Mouse (Mus musculus) spleen, postnatal 14 days (tissue): ENCODE results near the gene Gm20662.
A peak's percentile ranks its signal among the peaks of the same experiment; 100 is the strongest.
"Not testable (repeated sequence)": the region's sequence is repeated elsewhere in the genome, so short reads cannot be mapped to it uniquely, and the experiment has no call there.

Experiments used
- DNase-seq, 2 experiments: peaks; one replicate each; pipeline ENCODE4 v3.0.0; 2021 to 2022; ENCODE audit warnings: low spot score in 2 of 2

Gene Gm20662

GRCm38 (mm10) chr9:108010385-108010784 lies 14.2 kb downstream of the Gm20662 start:
- DNase-seq = no peak

DNA sequence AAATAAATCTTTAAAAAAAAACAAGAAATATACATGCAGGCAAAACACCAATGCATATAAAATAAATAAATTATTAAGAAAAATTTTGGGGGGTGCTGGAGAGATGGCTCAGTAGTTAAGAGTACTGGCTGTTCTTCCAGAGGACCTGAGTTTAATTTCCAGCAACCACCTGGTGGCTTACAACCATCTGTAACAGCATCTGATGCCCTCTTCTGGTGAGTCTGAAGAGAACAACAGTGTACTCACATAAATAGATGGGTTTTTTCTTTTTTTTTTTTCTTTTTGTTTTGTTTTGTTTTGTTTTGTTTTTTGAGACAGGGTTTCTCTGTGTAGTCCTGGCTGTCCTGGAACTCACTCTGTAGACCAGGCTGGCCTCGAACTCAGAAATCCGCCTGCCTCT lies 17.4 kb downstream of the Gm20662 start:
- not testable (repeated sequence) for DNase-seq

DNA sequence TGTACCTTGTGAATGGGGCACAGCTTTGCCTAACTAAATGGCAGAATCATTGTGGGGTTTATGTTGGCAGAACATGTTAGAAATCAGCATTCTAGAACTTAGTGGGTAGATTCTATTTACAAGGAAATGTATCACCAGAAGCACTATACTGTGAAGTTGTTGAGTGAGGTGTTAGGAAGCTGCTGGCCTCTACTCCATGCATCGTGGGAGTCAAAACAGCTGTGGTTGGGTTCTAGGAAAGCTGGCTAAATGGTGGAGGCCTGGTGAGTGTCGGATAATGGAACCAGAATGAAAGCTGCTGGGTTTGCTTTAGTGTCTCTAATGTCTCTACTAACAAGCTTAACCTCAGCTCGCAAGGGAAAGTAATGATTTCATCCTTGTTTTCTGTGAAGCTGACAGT lies 21.0 kb downstream of the Gm20662 start:
- no peak for DNase-seq

GRCm38 (mm10) chr9:108020741-108021140 lies 24.6 kb downstream of the Gm20662 start:
- no peak for DNase-seq

DNA sequence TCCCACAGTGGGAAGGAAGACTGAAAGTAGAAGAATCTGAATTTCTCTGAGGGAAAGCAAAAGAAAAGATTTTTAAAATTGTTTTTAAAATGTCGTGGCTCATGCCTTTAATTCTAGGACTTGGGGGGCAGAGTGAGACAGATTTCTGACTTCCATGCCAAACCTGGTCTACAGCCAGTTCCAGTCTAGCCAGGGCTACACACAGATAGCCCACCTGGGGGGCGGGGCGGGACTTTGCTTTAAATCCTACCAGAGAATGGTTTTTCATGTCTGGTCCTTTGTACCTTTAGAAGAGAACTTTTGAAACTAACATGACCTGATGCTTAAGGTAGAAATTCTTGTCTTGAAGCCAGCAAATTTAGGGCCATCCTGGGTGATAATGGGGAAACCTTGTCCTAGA lies 27.1 kb downstream of the Gm20662 start:
- DNase-seq = no peak

GRCm38 (mm10) chr9:108026584-108026983 lies 30.4 kb downstream of the Gm20662 start:
- no peak for DNase-seq

GRCm38 (mm10) chr9:108027867-108028266 lies 31.7 kb downstream of the Gm20662 start:
- DNase-seq = no peak

- DNase-seq = no peak
These were observed 36.0 kb downstream of the Gm20662 start for GRCm38 (mm10) chr9:108032126-108032525.

- DNase-seq = no peak
These were observed 39.4 kb downstream of the Gm20662 start for GRCm38 (mm10) chr9:108035331-108036156.

DNA sequence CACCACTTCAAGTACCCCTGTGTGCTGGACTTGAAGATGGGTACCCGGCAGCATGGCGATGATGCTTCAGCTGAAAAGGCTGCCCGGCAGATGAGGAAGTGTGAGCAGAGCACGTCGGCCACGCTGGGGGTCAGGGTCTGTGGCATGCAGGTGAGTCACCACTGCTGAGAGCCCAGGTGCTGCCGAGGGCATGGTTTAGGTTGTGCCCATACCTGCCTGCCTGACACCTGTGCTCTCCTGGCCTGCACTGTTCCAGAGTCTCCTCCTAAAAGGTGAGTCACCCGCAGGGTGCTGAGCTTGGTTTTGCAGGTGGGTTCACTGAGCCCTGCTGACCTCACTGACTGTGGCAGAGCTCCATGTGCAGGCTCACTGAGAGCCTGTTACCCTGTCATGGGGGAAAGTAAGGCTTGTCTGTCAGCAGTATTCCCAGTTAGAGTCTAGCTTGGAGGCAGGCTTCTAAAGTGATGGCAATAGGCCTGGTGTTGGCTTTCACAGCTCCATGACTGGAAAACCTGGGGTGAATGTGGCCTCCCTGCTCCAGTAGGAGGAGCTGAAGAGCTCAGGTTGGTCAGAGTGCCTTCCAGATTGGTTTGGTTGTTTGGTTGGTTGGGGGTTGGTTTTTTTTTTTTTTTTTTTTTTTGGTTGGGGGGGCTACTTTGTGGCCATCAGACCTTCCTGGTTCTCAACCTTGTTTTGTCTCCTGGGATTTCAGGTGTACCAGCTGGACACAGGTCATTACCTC lies 48.8 kb downstream of the Gm20662 start:
- DNase-seq = no peak

DNA sequence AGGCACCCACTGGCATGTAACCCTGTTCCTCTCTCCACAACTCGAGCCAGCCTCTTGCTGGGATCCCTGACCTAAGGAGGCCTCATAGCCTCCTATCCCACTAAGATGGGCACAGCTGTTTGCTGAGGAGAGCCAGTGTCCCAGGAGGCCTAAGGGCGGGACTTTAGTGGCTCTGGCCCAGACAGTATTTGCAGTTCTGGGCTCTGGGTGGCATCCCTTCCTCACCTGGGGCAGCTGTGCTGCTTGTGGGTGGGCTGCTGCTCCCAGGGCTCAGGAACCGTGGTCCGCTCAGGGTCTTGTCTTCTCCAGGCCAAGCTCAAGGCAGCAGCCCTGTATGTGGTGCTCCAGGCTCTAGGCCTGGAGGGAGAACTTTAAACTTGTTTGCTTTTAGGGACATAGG lies 50.4 kb downstream of the Gm20662 start:
- DNase-seq = no peak

DNA sequence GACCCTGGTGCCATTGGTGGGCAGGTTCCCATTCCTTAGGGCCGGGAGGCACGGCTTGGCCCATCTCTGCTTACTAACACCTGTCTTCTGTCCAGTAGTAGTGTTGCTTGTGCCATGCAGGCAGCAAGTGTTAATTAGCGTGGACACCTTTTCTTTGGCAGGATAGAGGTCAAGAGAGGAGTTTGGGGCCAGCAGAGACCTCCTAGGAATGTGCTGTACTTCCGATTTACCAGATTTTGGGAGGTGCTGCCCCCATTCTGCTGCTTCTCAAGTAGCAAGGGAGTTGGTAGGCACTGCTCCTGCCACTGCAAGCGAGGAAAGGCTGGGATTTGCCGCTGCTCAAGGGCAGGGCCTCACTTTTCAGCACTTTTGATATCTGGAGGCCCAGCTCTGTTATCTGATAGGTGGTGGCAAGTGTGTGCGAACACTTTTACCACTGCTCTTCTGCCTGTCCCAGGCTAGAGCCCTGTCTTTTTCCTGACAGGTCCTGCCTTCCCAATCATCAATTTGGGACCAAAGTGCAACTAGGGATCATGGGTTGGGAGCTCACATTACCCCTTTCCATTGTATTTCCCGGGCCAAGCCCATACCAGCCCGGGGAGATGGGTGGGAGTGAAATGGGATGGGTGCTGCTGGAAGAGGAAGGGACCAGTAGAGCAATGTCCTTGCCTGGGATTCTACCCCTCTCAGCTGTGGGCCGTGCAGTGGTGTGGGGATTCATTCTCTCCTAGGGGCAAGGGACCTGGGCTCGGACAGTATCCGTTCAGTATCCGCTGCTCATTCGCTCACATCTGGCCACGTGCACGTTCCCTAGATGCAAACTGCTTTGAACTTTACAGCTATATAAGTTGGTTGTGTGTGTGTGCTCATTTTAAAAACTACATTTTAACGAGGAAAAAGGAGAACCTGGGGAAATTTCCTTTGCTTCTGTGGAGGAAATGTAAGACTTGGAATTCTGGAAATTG lies 51.7 kb downstream of the Gm20662 start:
- no peak for DNase-seq

DNA sequence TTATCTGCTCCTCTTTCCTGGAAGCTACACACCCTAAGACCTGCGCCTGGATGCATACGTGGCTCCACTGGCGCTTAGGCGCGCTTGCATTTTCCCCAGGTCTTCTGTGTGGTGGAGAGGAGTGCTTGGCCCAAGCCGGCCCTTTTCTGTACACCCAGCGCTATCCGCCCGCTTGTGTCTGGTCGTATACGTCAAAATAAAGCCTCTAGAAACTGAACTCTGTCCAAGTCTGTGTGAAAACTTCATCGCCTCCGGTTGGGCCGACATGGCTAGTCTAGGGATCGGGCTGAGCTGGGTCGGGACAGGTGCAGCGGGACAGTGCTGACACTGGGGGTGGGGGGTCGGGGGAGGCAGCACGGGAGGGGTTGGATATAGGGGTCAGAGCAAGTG lies 52.4 kb downstream of the Gm20662 start:
- DNase-seq = no peak

- peak; percentile 91 to 95 for DNase-seq
These were observed 52.9 kb downstream of the Gm20662 start, which contains the start of gene Gmppb for GRCm38 (mm10) chr9:108049016-108049455. Gene Gmppb, plus strand, starts transcription at chr9:108049242.

GRCm38 (mm10) chr9:108049561-108050251 lies 53.6 kb downstream of the Gm20662 start:
- no peak for DNase-seq

- DNase-seq = peak in 1 of 2 experiments; percentile 4
These were observed 55.2 kb downstream of the Gm20662 start for GRCm38 (mm10) chr9:108051184-108051930.

- no peak for DNase-seq
These were observed 55.7 kb downstream of the Gm20662 start for GRCm38 (mm10) chr9:108051931-108052220.

GRCm38 (mm10) chr9:108052411-108052810 lies 56.3 kb downstream of the Gm20662 start:
- DNase-seq = no peak

DNA sequence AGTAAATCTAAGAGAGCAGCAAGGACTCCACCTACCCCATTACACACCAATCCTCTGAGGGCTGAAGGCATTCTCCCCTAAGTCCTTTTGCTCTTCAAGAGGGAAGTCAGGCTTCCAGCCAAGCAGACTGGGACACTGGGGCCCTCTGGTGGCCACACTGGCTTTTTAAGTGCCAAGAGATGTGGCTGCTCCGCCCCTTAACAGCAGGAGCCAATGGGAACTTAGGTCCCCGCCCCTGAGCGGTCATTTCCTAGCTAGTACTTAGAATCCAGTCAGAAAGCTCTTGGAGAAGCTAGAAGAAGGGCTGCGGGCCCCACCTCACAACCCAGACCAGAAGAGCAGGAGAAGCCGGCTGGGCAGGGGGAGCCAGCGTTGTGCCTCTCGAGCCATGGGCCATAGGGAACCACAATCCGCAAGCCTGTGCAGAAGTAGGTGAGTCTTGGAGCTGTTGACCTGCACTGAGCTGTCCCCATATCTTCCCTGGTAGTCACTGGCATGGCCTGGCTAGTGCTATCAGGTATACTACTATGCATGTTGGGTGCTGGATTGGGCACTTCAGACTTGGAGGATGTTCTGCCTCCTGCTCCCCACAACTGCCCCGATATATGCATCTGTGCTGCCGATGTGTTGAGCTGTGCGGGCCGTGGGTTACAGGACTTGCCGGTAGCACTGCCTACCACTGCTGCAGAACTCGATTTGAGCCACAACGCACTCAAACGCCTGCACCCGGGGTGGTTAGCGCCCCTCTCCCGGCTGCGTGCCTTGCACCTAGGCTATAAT lies 56.9 kb downstream of the Gm20662 start, which contains the start of gene Amigo3:
Gene Amigo3, plus strand, starts transcription at position 275 of the 780 bp plus-strand sequence.
- peak; percentile 93 to 97 for DNase-seq
